Mouse (Mus musculus) megakaryocyte-erythroid progenitor cell, adult 5-6 weeks (primary cell): ENCODE measurements around the gene Stxbp3. TPM values are rescaled to one million over a fixed set of nuclear protein-coding genes. Genes with fewer than 3 reads are reported as not detected.
A peak's percentile ranks its signal among the peaks of the same experiment; 100 is the strongest.
"Not testable (repeated sequence)": the region's sequence is repeated elsewhere in the genome, so short reads cannot be mapped to it uniquely, and the experiment has no call there.

Source experiments
- ATAC-seq: replicated peaks from 2 replicates; pipeline ENCODE4 v1.8.0; 2016; ENCODE audit warnings: mild to moderate bottlenecking, inconsistent platforms; ENCODE audit not compliant: severe bottlenecking, poor library complexity, low FRiP score, low TSS enrichment
- total RNA-seq, 2 experiments: library from RNA; stranded (forward) in 1 of 2; stranded (reverse) in 1 of 2; fragments of 200-1000, 215-1000 nt in 1 of 2; fragments of >200 nt in 1 of 2; fragmentation: Nextera tagmentation in 1 of 2; gene quantifications; 2 replicates each; pipeline ENCODE4 v1.2.3; 2014 to 2017

Stxbp3 gene
- total RNA-seq (2014; fragmentation: Nextera tagmentation) (46.7 and 47.5 TPM in 2 replicates), total RNA-seq (2017) (56.6 and 61.3 TPM in 2 replicates)

DNA sequence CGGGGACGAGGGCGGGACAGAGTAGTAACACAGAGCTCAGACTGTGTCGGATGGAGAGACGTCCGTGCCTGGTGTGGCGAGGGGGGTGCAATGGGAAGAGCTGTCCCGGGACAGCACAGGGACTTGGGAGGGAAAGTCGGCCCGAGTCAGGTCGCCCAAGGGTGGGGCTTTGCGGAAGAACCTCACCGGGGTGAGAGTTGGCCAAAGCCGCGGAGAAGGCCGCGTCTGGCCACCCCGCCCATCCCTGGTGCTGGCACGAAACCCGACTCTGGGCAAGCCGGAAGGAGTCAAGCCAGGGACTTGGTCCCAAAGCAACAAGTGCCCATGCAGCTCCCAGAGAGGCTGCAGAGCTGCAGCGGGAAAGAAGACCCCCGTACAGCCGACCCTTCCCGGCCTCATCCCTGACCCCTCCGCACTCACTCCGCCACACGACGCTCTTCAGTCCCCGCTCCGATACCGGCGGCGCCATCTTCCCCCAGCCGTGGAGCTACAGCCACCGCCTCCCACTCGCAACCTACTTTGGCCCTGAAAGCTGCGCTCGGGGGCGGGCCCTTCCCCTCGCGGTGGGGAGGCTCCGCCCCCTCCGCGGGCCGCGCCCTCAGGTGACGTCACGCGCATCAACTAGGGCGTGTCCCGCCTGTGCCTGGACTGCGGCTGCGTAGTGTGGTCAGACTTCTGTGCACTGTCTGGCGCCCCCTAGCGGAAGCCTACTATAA lies at the start of gene Stxbp3:
Stxbp3 (minus strand) TSS at position 527 of the 716 bp plus-strand sequence.
- peak; percentile 91 for ATAC-seq

- ATAC-seq = no peak
Observed at GRCm38 (mm10) chr3:108889908-108890307, 49.6 kb upstream of the Stxbp3 start, which contains the start of gene Fndc7. Fndc7 (minus strand) TSS chr3:108890008.

DNA sequence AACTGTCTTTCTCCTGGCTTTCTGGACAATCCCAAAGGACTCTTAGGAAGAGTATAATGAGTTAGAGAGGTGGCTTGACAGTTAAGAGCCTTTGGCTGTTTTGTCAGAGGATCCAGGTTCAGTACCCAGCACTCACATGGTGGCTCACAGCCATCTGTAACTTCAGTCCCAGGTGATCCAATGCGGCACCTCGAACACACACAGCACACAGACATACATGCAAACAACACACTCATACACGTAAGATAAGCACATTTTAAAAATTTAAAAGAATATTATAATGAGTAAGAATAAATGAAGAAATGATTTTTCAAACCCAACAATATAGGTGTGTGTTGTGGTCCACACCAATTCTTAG lies 47.3 kb upstream of the Stxbp3 start:
- ATAC-seq = no peak

DNA sequence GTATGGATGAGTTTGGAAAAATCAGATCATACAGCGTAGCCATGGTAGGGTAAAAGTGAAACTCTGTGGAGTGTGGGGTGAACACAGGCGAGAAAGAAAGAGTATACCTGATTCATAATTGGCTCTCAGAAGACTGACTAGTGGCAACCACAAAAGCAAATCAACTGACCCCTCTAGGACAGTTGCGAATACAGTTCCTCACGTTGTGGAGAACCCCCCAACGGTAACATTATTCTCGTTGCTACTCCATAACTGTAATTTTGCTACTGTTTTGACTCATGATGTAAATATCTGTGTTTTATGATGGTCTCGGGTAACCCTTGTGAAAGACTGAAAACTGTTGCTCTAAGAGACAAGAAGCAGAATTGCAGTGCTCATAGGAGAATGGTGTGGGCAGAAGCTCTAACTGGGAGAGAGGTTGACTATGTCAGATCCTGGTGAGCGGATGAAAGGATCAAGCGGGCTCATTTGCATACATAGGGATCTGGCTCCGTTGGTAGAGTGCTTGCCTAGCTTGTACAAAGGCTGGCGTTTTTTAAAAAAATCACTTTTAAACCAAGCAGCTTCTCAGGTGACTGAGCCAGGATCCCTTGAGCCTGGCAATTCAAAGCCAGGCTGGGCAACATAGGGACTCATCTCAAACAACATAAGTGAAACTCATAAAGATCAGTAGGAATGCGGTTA lies 46.8 kb upstream of the Stxbp3 start:
- ATAC-seq = no peak

DNA sequence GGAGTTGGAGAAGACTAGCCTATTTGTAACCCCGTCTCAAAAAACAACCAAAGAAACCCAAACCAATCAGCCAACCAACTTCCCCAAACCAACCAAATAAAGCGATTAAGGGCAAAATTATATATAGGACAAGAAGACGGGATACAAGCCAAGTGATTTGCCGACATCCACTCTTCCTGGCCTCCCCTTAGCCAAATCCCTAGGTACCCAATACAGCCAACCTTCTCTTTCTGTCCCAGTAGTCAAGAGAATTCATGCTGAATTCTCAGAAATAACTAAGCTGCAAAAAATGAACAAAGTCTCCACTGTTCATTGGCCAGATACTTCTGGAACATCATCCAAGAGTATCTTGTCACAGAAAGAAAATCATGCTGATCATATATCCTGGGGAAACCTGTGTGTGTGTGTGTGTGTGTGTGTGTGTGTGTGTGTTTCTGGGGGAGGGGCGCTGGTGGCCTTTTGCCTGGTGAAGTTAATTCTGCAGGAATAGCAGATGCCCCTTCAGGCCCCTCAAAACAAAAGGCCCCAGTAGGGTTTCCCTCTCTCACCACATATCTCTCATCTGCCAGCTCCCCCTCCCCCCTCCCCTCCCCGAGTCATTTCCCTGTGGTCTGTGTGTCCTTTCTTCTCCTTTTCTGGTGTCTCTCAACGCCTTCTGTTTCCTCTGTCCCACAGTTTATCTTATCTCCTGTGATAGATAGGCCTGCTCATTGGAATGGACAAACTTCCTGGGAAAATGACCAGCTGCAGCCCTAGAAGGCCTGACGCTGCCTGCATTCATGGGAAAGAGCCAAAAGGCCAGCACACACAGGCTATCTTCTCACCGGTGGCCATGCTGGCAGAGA lies 45.6 kb upstream of the Stxbp3 start:
- ATAC-seq = peak; percentile 55

GRCm38 (mm10) chr3:108884706-108885289 lies 44.5 kb upstream of the Stxbp3 start:
- 0 out of 2 replicates have a peak, but pooled peaks have one; percentile 25 for ATAC-seq

- ATAC-seq = no peak
Observed at GRCm38 (mm10) chr3:108883067-108883466, 42.7 kb upstream of the Stxbp3 start.

- ATAC-seq = not testable (repeated sequence)
Observed at GRCm38 (mm10) chr3:108881873-108882272, 41.5 kb upstream of the Stxbp3 start.

DNA sequence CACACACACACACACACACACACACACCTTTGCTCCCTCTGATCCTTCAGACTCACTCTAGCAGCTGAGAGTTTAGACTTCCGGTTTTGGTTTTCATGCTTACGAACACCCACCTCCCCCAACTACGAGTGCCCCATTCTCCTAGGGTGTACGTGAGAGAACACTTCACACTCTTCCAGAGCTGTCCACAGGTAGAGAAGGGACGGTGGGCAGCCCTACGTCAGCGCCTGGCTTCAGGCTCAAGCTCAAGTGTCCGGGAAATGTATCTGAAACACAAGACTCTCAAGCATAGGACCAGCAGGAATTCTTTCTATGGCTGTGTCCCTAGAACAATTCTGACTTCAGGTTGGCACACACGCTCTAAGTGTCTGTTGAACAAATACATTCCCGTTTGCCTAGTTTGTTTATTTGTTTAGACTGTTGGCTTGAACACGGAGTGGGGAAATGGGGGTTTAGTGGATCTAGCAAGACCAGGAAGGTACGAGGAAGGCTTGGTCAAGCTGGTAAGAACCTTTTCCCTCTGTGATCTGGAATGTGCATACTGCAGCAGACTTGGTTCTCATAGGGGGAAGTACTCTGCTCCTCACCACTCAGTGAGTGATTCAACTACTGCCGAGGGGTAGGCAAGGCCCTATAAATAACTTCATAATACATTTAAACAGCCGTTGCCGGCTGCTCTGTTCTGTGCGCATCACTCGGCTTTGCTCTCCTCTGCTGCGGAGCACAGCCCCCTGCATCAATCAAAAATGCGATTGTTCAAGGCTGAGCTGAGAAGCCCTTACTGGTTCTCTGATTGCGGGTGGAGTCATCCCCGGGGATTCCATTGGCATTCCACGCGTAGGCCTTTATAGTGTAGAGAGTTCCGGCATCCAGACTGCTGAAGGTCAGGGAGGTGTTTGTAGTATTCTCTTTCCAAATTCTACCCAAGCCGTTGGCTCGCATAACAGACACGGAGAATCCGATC lies 40.5 kb upstream of the Stxbp3 start:
- peak; percentile 51; the same call in 1 of the 2 replicates for ATAC-seq

DNA sequence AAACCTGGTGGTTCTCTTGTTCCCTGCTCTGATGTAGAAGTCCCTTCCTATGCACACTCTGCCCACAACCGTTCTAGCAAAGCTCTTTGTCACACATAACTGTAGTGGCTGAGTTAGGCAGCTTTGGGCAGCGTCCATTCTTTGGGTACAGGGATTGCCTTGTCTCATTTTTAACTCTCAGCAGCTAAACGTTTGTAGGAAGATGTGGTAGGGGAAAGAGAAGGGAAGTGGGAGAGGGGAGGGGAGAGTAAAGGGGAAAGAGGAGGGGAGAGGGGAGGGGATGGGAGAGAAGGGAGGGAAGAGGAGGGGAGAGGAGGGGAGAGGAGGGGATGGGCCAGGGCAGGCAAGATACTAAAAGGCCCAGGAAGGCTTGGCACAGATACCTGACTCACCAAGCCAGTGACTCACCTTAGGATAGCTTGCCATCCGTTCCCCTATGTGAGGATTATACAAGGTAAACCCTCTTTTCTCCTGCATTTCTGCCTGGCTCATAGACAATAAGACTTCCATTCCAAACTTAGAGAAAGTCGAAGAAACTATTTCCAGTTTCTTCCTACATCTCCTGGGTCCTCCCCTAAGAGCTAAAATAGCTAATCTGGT lies 39.6 kb upstream of the Stxbp3 start:
- ATAC-seq = no peak

GRCm38 (mm10) chr3:108879129-108879528 lies 38.8 kb upstream of the Stxbp3 start:
- no peak for ATAC-seq

DNA sequence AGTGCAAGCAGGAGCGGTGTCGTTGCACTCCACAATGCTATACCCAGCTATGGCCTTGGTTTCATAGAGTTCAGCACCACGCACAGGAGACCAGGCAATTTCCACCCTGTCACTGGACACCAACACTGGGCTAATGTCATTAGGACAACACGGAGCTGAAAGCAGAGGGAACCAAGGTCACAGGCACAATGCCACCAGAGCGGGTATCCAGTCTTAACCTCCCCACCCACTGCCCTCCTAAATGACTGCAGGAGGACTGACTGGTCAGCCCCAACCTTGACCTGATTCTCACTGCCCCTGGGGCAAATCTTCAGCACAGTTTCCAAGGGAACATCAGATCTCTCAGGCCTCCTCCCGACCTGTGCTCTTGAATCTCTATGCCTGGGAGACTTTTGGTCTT lies 30.3 kb upstream of the Stxbp3 start:
- ATAC-seq = no peak

DNA sequence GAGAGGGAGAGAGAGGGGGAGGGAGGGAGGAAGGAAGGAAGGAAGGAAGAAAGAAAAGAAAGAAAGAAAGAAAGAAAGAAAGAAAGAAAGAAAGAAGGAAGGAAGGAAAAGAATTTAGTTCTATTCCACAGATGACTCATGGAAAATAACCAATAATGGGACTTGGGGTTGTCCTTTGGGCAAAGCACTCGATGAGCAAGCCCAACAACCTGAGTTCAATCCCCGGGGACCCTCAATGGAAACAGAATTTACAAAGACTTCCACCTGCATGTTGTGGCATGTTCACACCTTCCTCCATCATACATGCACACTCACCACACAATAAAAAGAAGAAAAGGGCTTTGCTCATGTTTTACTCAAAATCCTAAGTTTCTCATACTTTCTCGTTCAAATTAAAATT lies 27.1 kb upstream of the Stxbp3 start:
- no peak for ATAC-seq

- no peak for ATAC-seq
Observed at GRCm38 (mm10) chr3:108865676-108866075, 25.4 kb upstream of the Stxbp3 start.

DNA sequence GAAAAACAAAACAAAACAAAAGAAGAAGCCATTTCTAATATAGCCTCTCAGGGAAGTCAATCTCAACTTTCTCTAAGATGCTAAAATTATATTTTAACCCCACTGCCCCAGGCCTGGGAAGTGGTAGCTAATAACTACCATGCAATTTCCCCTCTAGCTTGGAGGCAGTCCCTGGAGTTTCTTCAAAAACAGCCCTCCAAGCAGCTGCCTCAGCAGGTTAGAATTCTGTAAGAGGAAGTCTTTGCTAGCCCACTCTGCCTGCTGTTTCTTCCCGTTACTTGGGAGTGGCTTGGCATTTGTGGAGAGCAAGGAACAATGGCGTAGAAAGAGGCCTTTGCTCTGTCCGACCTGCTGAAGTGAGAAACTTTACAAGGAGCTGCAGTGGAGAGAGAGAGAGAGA lies 24.8 kb upstream of the Stxbp3 start:
- ATAC-seq = no peak

- no peak for ATAC-seq
Observed at GRCm38 (mm10) chr3:108863091-108863490, 22.8 kb upstream of the Stxbp3 start.

- ATAC-seq = not testable (repeated sequence)
Observed at GRCm38 (mm10) chr3:108862282-108862681, 22.0 kb upstream of the Stxbp3 start.

- no peak for ATAC-seq
Observed at GRCm38 (mm10) chr3:108860786-108861185, 20.5 kb upstream of the Stxbp3 start.
